Mouse (Mus musculus): Measurements from ENCODE around the gene Lhx8. TPM values are rescaled to one million over a fixed set of nuclear protein-coding genes. Genes with fewer than 3 reads are reported as not detected.

Lhx8 gene
- total RNA-seq (2021) = under 1 TPM; 0.82 to 0.86 TPM
- long read RNA-seq, experiment 1, partial matches to known transcripts = 1 of 2 reads
- long read RNA-seq, experiment 1, other reads (novel, unspliced or antisense) = 0 of 2 reads
- long read RNA-seq, experiment 2 = 0 reads

- H3K4me3 ChIP-seq = no peak within 1 kb of the TSS
- no peak within 1 kb of the TSS for H3K27ac ChIP-seq
- no peak for DNase-seq (ENCODE audit: extremely low spot score in 1 of 2, low spot score in 2 of 2)
- TF ChIP-seq CTCF (IDR thresholded peaks at IDR 0.05) = no peak
- intact Hi-C loops (cut with DNase I) = loop anchor here (2.0 kb wide), 1 partner anchor 242 kb away; no protein-coding TSS in a partner anchor
Measured at GRCm38 (mm10) chr3:154330181-154331002, at the start of gene Lhx8. Lhx8 (minus strand) TSS chr3:154330659.

- H3K4me3 ChIP-seq = no peak overlapping the region
- no peak for DNase-seq (ENCODE audit: extremely low spot score in 1 of 2, low spot score in 2 of 2)
- H3K27ac ChIP-seq = no peak overlapping the region
- intact Hi-C loops (cut with DNase I) = no loop called here
- no peak for TF ChIP-seq CTCF (IDR thresholded peaks at IDR 0.05)
Measured at GRCm38 (mm10) chr3:154373536-154373935, 43.1 kb upstream of the Lhx8 start.

GRCm38 (mm10) chr3:154372688-154373087 lies 42.2 kb upstream of the Lhx8 start:
- H3K27ac ChIP-seq = no peak overlapping the region
- H3K4me3 ChIP-seq = no peak overlapping the region
- intact Hi-C loops (cut with DNase I) = no loop called here
- no peak for DNase-seq (ENCODE audit: extremely low spot score in 1 of 2, low spot score in 2 of 2)
- no peak for TF ChIP-seq CTCF (IDR thresholded peaks at IDR 0.05)

GRCm38 (mm10) chr3:154367327-154367726 lies 36.9 kb upstream of the Lhx8 start:
- intact Hi-C loops (cut with DNase I) = no loop called here
- TF ChIP-seq CTCF (IDR thresholded peaks at IDR 0.05) = no peak
- no peak overlapping the region for H3K4me3 ChIP-seq
- DNase-seq (ENCODE audit: extremely low spot score in 1 of 2, low spot score in 2 of 2) = no peak
- H3K27ac ChIP-seq = no peak overlapping the region

- DNase-seq (ENCODE audit: extremely low spot score in 1 of 2, low spot score in 2 of 2) = no peak
- intact Hi-C loops (cut with DNase I) = no loop called here
- no peak overlapping the region for H3K4me3 ChIP-seq
- peak; percentile 57 for TF ChIP-seq CTCF (IDR thresholded peaks at IDR 0.05)
- no peak overlapping the region for H3K27ac ChIP-seq
Measured at GRCm38 (mm10) chr3:154364604-154365209, 34.2 kb upstream of the Lhx8 start.

- intact Hi-C loops (cut with DNase I) = no loop called here
- no peak for TF ChIP-seq CTCF (IDR thresholded peaks at IDR 0.05)
- Histone ChIP-seq H3K27ac (no peak overlapping the region), H3K4me3 (no peak overlapping the region)
- DNase-seq (ENCODE audit: extremely low spot score in 1 of 2, low spot score in 2 of 2) = no peak
Measured at GRCm38 (mm10) chr3:154363507-154363906, 33.0 kb upstream of the Lhx8 start.

- Histone ChIP-seq H3K4me3 (no peak overlapping the region), H3K27ac (no peak overlapping the region)
- TF ChIP-seq CTCF (IDR thresholded peaks at IDR 0.05) = no peak
- intact Hi-C loops (cut with DNase I) = no loop called here
- DNase-seq (ENCODE audit: extremely low spot score in 1 of 2, low spot score in 2 of 2) = no peak
Measured at GRCm38 (mm10) chr3:154359231-154359630, 28.8 kb upstream of the Lhx8 start.

- Histone ChIP-seq H3K27ac (no peak overlapping the region), H3K4me3 (no peak overlapping the region)
- DNase-seq (ENCODE audit: extremely low spot score in 1 of 2, low spot score in 2 of 2) = no peak
- intact Hi-C loops (cut with DNase I) = no loop called here
- TF ChIP-seq CTCF (IDR thresholded peaks at IDR 0.05) = no peak
Measured at GRCm38 (mm10) chr3:154340294-154340914, 9.9 kb upstream of the Lhx8 start.

- no peak for TF ChIP-seq CTCF (IDR thresholded peaks at IDR 0.05)
- Histone ChIP-seq H3K4me3 (no peak overlapping the region), H3K27ac (no peak overlapping the region)
- DNase-seq (ENCODE audit: extremely low spot score in 1 of 2, low spot score in 2 of 2) = no peak
- intact Hi-C loops (cut with DNase I) = no loop called here
Measured at GRCm38 (mm10) chr3:154339649-154340260, 9.3 kb upstream of the Lhx8 start.

GRCm38 (mm10) chr3:154334806-154335205 lies 4.3 kb upstream of the Lhx8 start:
- no peak for TF ChIP-seq CTCF (IDR thresholded peaks at IDR 0.05)
- Histone ChIP-seq H3K4me3 (no peak overlapping the region), H3K27ac (no peak overlapping the region)
- no peak for DNase-seq (ENCODE audit: extremely low spot score in 1 of 2, low spot score in 2 of 2)
- intact Hi-C loops (cut with DNase I) = no loop called here

GRCm38 (mm10) chr3:154333401-154333999 lies 3.0 kb upstream of the Lhx8 start:
- TF ChIP-seq CTCF (IDR thresholded peaks at IDR 0.05) = no peak
- intact Hi-C loops (cut with DNase I) = no loop called here
- DNase-seq (ENCODE audit: extremely low spot score in 1 of 2, low spot score in 2 of 2) = no peak
- Histone ChIP-seq H3K27ac (no peak overlapping the region), H3K4me3 (no peak overlapping the region)
